Mouse (Mus musculus) right cerebral cortex, adult 2 months (tissue): ENCODE measurements around the gene Tex13c3.
"Not testable (repeated sequence)": the region's sequence is repeated elsewhere in the genome, so short reads cannot be mapped to it uniquely, and the experiment has no call there.

Experiments
- DNase-seq, 2 experiments: peaks; one replicate each; pipeline ENCODE4 v3.0.0; 2021 to 2022; ENCODE audit warnings: low spot score in 2 of 2

Gene Tex13c3

DNA sequence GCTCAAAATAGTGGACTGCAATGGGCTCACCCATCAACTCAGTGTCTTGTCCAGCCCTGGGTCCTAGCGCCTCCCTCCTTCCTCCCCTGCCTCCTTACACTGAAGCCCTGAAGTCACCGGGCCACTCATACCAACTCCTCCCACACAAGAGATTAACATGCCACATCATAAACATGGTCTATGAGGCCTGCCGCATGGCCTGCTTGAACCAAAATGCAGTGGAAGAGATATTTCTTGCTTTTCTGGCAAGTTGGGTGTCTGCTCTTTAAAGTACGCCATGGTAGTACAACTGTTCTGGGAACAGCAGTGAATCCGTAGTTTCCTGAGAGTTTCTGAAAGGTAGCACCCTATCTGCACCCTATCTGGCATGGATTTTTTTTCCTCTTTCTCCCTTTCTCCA, at the start of gene Tex13c3:
Gene Tex13c3 (minus strand): TSS at position 101 of the 400 bp plus-strand sequence.
- DNase-seq, result not testable (repeated sequence)

DNA sequence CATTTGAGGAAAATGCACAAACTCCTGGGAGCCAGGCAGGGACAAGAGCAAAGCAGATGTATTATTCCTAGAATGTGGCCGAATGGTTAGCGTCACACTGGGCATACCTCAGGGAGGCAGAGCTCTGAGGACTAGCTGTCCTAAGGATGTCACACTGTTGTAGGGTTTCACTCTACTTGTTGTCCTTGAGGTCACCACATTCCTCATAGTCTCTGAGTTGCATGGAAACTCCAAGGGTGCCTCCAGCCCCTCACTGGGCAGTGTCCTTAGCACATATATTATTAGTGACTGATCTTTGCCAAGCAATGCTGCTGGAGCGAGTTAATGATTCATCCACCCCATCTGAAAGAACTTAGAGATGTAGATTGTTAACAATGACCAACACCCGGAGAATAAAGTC, 8.6 kb upstream of the Tex13c3 start:
- DNase-seq, result no peak
